Mouse (Mus musculus) erythroblast, embryonic 14.5 days (primary cell): ENCODE results near the gene Frmd4b.

Source experiments
- GATA1 ChIP-seq: IDR thresholded peaks from 2 replicates; pipeline ENCODE4 v1.6.1; 2012; ENCODE audit warnings: low read length, inconsistent platforms, mixed read lengths
- TAL1 ChIP-seq: IDR thresholded peaks from 3 replicates; pipeline ENCODE4 v1.6.1; 2012; ENCODE audit warnings: low read length, inconsistent platforms, mixed read lengths

DNA sequence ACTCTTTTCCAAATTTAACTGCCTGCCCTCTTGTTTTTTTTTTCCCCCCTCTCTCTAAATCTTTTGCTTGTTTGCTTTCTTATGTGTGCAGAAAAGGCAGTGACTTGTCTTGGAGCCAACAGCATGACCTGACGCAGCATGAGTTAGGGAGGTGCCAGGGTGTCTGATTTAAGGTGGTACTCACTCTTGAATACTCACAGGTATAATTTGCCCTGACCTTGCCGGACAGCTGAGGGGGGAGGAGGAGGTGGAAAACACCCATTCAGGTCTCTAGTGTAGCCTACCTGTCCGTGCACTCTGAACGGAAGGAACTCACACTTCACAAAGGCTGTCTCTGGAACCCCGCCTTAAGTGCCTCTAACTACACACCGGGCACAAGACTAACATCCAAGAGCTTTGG is 338.5 kb downstream of the Frmd4b start:
- TF ChIP-seq GATA1, result no peak
- TF ChIP-seq TAL1, result no peak
